Mouse (Mus musculus): ENCODE measurements around the gene Ltbp1. TPM values are rescaled to one million over a fixed set of nuclear protein-coding genes. Genes with fewer than 3 reads are reported as not detected.

Ltbp1 gene
- polyA plus RNA-seq, 1 experiment from 2014 or later = 4.2 TPM

GRCm38 (mm10) chr17:75153088-75153487 is 147.7 kb downstream of the Ltbp1 start:
- Histone ChIP-seq H3K4me3 (ENCODE audit: low read depth, low read length) (no peak overlapping the region), H3K36me3 (ENCODE audit: control insufficient read depth, insufficient read depth, low read length) (no peaks in the 10 kb centered on the region), H3K27ac (ENCODE audit: low read depth, low read length) (no peak overlapping the region), H3K9ac (ENCODE audit: low read length) (no peak overlapping the region), H3K4me1 (replicated peaks; ENCODE audit: control insufficient read depth, insufficient read depth, low read length) (no peaks in the 10 kb centered on the region), H3K9me3 (ENCODE audit: control insufficient read depth, low read length) (no peaks in the 10 kb centered on the region), H3K27me3 (ENCODE audit: control insufficient read depth, insufficient read depth, low read length) (no peaks in the 10 kb centered on the region), H3K4me2 (ENCODE audit: low read depth, low read length, severe bottlenecking) (no peak overlapping the region)
- no peak for ATAC-seq (replicated peaks; ENCODE audit: low FRiP score)
- no peak for DNase-seq (ENCODE audit: low spot score)
- 79% methylated on average over 6 of the region's 6 CpGs for WGBS

- H3K4me3 ChIP-seq (ENCODE audit: low read depth, low read length) = no peak overlapping the region
- no peaks in the 10 kb centered on the region for H3K27me3 ChIP-seq (ENCODE audit: control insufficient read depth, insufficient read depth, low read length)
- no peak overlapping the region for H3K4me2 ChIP-seq (ENCODE audit: low read depth, low read length, severe bottlenecking)
- 89% methylated on average over 6 of the region's 6 CpGs for WGBS
- H3K36me3 ChIP-seq (ENCODE audit: control insufficient read depth, insufficient read depth, low read length) = no peaks in the 10 kb centered on the region
- H3K27ac ChIP-seq (ENCODE audit: low read depth, low read length) = no peak overlapping the region
- no peak overlapping the region for H3K9ac ChIP-seq (ENCODE audit: low read length)
- ATAC-seq (replicated peaks; ENCODE audit: low FRiP score) = no peak
- H3K9me3 ChIP-seq (ENCODE audit: control insufficient read depth, low read length) = no peaks in the 10 kb centered on the region
- DNase-seq (ENCODE audit: low spot score) = no peak
- no peaks in the 10 kb centered on the region for H3K4me1 ChIP-seq (replicated peaks; ENCODE audit: control insufficient read depth, insufficient read depth, low read length)
These were observed 153.0 kb downstream of the Ltbp1 start for GRCm38 (mm10) chr17:75158385-75158784.

- DNase-seq (ENCODE audit: low spot score) (no peak), ATAC-seq (replicated peaks; ENCODE audit: low FRiP score) (no peak)
- no peak overlapping the region for H3K27ac ChIP-seq (ENCODE audit: low read depth, low read length)
- WGBS = 93% methylated on average over 8 of the region's 8 CpGs
- no peaks in the 10 kb centered on the region for H3K36me3 ChIP-seq (ENCODE audit: control insufficient read depth, insufficient read depth, low read length)
- H3K9me3 ChIP-seq (ENCODE audit: control insufficient read depth, low read length) = no peaks in the 10 kb centered on the region
- no peak overlapping the region for H3K4me2 ChIP-seq (ENCODE audit: low read depth, low read length, severe bottlenecking)
- H3K9ac ChIP-seq (ENCODE audit: low read length) = no peak overlapping the region
- H3K4me1 ChIP-seq (replicated peaks; ENCODE audit: control insufficient read depth, insufficient read depth, low read length) = no peaks in the 10 kb centered on the region
- H3K27me3 ChIP-seq (ENCODE audit: control insufficient read depth, insufficient read depth, low read length) = no peaks in the 10 kb centered on the region
- H3K4me3 ChIP-seq (ENCODE audit: low read depth, low read length) = no peak overlapping the region
These were observed 153.9 kb downstream of the Ltbp1 start for GRCm38 (mm10) chr17:75159066-75159787.

GRCm38 (mm10) chr17:75161062-75161461 is 155.7 kb downstream of the Ltbp1 start:
- ATAC-seq (replicated peaks; ENCODE audit: low FRiP score) (no peak), DNase-seq (ENCODE audit: low spot score) (no peak)
- 89% methylated on average over 10 of the region's 10 CpGs for WGBS
- H3K36me3 ChIP-seq (ENCODE audit: control insufficient read depth, insufficient read depth, low read length) = no peaks in the 10 kb centered on the region
- H3K9me3 ChIP-seq (ENCODE audit: control insufficient read depth, low read length) = no peaks in the 10 kb centered on the region
- no peak overlapping the region for H3K27ac ChIP-seq (ENCODE audit: low read depth, low read length)
- H3K4me3 ChIP-seq (ENCODE audit: low read depth, low read length) = no peak overlapping the region
- no peaks in the 10 kb centered on the region for H3K4me1 ChIP-seq (replicated peaks; ENCODE audit: control insufficient read depth, insufficient read depth, low read length)
- no peak overlapping the region for H3K4me2 ChIP-seq (ENCODE audit: low read depth, low read length, severe bottlenecking)
- H3K9ac ChIP-seq (ENCODE audit: low read length) = no peak overlapping the region
- no peaks in the 10 kb centered on the region for H3K27me3 ChIP-seq (ENCODE audit: control insufficient read depth, insufficient read depth, low read length)

- H3K4me2 ChIP-seq (ENCODE audit: low read depth, low read length, severe bottlenecking) = no peak overlapping the region
- no peaks in the 10 kb centered on the region for H3K27me3 ChIP-seq (ENCODE audit: control insufficient read depth, insufficient read depth, low read length)
- no peak overlapping the region for H3K4me3 ChIP-seq (ENCODE audit: low read depth, low read length)
- no peak for ATAC-seq (replicated peaks; ENCODE audit: low FRiP score)
- H3K9ac ChIP-seq (ENCODE audit: low read length) = no peak overlapping the region
- no peaks in the 10 kb centered on the region for H3K4me1 ChIP-seq (replicated peaks; ENCODE audit: control insufficient read depth, insufficient read depth, low read length)
- DNase-seq (ENCODE audit: low spot score) = no peak
- no peaks in the 10 kb centered on the region for H3K9me3 ChIP-seq (ENCODE audit: control insufficient read depth, low read length)
- 89% methylated on average over 4 of the region's 4 CpGs for WGBS
- no peak overlapping the region for H3K27ac ChIP-seq (ENCODE audit: low read depth, low read length)
- no peaks in the 10 kb centered on the region for H3K36me3 ChIP-seq (ENCODE audit: control insufficient read depth, insufficient read depth, low read length)
These were observed 156.6 kb downstream of the Ltbp1 start for GRCm38 (mm10) chr17:75161931-75162330.

GRCm38 (mm10) chr17:75164566-75164965 is 159.2 kb downstream of the Ltbp1 start:
- no peak overlapping the region for H3K27ac ChIP-seq (ENCODE audit: low read depth, low read length)
- H3K4me1 ChIP-seq (replicated peaks; ENCODE audit: control insufficient read depth, insufficient read depth, low read length) = no peaks in the 10 kb centered on the region
- H3K4me3 ChIP-seq (ENCODE audit: low read depth, low read length) = no peak overlapping the region
- no peak overlapping the region for H3K4me2 ChIP-seq (ENCODE audit: low read depth, low read length, severe bottlenecking)
- H3K36me3 ChIP-seq (ENCODE audit: control insufficient read depth, insufficient read depth, low read length) = no peaks in the 10 kb centered on the region
- 92% methylated on average over 5 of the region's 5 CpGs for WGBS
- no peak overlapping the region for H3K9ac ChIP-seq (ENCODE audit: low read length)
- H3K27me3 ChIP-seq (ENCODE audit: control insufficient read depth, insufficient read depth, low read length) = no peaks in the 10 kb centered on the region
- no peak for ATAC-seq (replicated peaks; ENCODE audit: low FRiP score)
- no peak for DNase-seq (ENCODE audit: low spot score)
- no peaks in the 10 kb centered on the region for H3K9me3 ChIP-seq (ENCODE audit: control insufficient read depth, low read length)

DNA sequence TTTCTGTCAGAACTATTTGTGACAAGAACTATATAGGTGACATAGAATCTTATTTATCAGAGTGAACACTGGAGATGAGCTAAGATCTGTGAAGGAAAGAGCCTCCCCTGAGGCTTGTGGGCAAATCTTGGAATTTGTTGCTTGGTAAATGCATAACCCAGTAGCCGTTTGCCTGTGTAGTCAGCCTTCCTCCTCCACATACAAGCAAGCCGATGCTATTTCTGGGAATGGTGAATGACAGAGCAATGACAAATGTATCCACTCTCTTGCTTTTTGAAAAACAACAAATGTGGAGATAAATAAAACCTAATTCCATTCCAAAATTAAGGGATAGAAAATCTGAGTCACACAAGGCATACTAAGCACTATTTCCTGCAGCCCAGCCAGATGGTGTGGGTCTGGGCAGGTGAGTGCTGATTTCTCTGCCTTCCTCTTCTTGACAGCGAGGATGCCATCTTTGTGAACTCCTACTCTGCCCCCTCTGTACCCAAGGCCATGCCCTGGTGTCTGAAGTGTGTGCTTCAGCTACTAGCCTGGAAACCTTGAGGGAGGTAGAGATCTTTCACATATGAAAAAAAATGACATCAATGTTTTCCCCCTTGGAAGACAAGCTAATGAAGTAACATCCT is 163.3 kb downstream of the Ltbp1 start:
- WGBS = 88% methylated on average over 3 of the region's 3 CpGs
- no peak for ATAC-seq (replicated peaks; ENCODE audit: low FRiP score)
- H3K4me1 ChIP-seq (replicated peaks; ENCODE audit: control insufficient read depth, insufficient read depth, low read length) = no peaks in the 10 kb centered on the region

GRCm38 (mm10) chr17:75171659-75172058 is 166.3 kb downstream of the Ltbp1 start:
- WGBS = 90% methylated on average over 7 of the region's 7 CpGs
- no peak overlapping the region for H3K27ac ChIP-seq (ENCODE audit: low read depth, low read length)
- H3K4me1 ChIP-seq (replicated peaks; ENCODE audit: control insufficient read depth, insufficient read depth, low read length) = no peaks in the 10 kb centered on the region
- no peak overlapping the region for H3K4me2 ChIP-seq (ENCODE audit: low read depth, low read length, severe bottlenecking)
- H3K9me3 ChIP-seq (ENCODE audit: control insufficient read depth, low read length) = no peaks in the 10 kb centered on the region
- no peaks in the 10 kb centered on the region for H3K27me3 ChIP-seq (ENCODE audit: control insufficient read depth, insufficient read depth, low read length)
- H3K4me3 ChIP-seq (ENCODE audit: low read depth, low read length) = no peak overlapping the region
- H3K36me3 ChIP-seq (ENCODE audit: control insufficient read depth, insufficient read depth, low read length) = no peaks in the 10 kb centered on the region
- DNase-seq (ENCODE audit: low spot score) (no peak), ATAC-seq (replicated peaks; ENCODE audit: low FRiP score) (no peak)
- no peak overlapping the region for H3K9ac ChIP-seq (ENCODE audit: low read length)

More for the DNA sequence above, 163.3 kb downstream of the Ltbp1 start:
- Histone ChIP-seq H3K27me3 (ENCODE audit: control insufficient read depth, insufficient read depth, low read length) (no peaks in the 10 kb centered on the region), H3K9me3 (ENCODE audit: control insufficient read depth, low read length) (no peaks in the 10 kb centered on the region), H3K9ac (ENCODE audit: low read length) (no peak overlapping the region), H3K36me3 (ENCODE audit: control insufficient read depth, insufficient read depth, low read length) (no peaks in the 10 kb centered on the region), H3K4me3 (ENCODE audit: low read depth, low read length) (no peak overlapping the region), H3K4me2 (ENCODE audit: low read depth, low read length, severe bottlenecking) (no peak overlapping the region), H3K27ac (ENCODE audit: low read depth, low read length) (no peak overlapping the region)
- DNase-seq (ENCODE audit: low spot score) = no peak

Data from forebrain, embryonic 11.5 days (tissue).